25 mouse cellular contexts compared by ENCODE assay signal in genomic region chr4:151838518-151838917, GRCm38 (mm10). TPM values are rescaled to one million over a fixed set of nuclear protein-coding genes. Genes with fewer than 3 reads are reported as not detected.
DNase-seq lines count a peak whose midpoint lies in the region; ATAC-seq and TF ChIP-seq lines count a peak whose summit lies in the region.
"Had no signal": no experiment of that assay in that cellular context is flagged by ENCODE, and none has a peak within 500 bp of the region (broad histone marks: within the 10 kb centered on the region; RNA-seq: fewer than 3 reads in every experiment).

No protein-coding gene starts in this region.

- H3K27ac ChIP-seq in cerebellum, adult 2 months (ENCODE audit: insufficient read depth, low read length), result no peak overlapping the region
- H3K27ac ChIP-seq in liver, embryonic 11.5 days (ENCODE audit: low read depth, low read length), result no peak overlapping the region
- no peak overlapping the region for H3K27ac ChIP-seq in forebrain, embryonic 15.5 days (replicated peaks)
- no peak overlapping the region for H3K27ac ChIP-seq in intestine, embryonic 16.5 days (ENCODE audit: low read length)
- H3K27ac ChIP-seq: embryonic facial prominence, embryonic 12.5 days; hindbrain, embryonic 14.5 days; limb, embryonic 13.5 days; liver, embryonic 12.5 days; midbrain, embryonic 12.5 days; neural tube, embryonic 13.5 days had no signal

- H3K4me1 ChIP-seq in cerebellum, adult 2 months (ENCODE audit: control insufficient read depth, insufficient read depth, low read length), result peaks cover 40% of the 10 kb centered on the region
- peaks cover 7% of the 10 kb centered on the region; the same call in 1 of the 2 replicates for H3K4me1 ChIP-seq in liver, embryonic 11.5 days (replicated peaks; ENCODE audit: control insufficient read depth, insufficient read depth, low read length)
- peaks cover 5% of the 10 kb centered on the region; the same call in 1 of the 2 replicates for H3K4me1 ChIP-seq in forebrain, embryonic 15.5 days
- H3K4me1 ChIP-seq in intestine, embryonic 16.5 days (ENCODE audit: control insufficient read depth, insufficient read depth, low read length), result peaks cover 6% of the 10 kb centered on the region; the same call in 1 of the 2 replicates
- H3K4me1 ChIP-seq: embryonic facial prominence, embryonic 12.5 days; midbrain, embryonic 12.5 days had no signal

- 35% methylated on average over 2 of the region's 2 CpGs for WGBS in cerebellum, adult 2 months
- 52% methylated on average over 2 of the region's 2 CpGs for WGBS in liver, embryonic 11.5 days
- WGBS in forebrain, embryonic 15.5 days, result 86% methylated on average over 2 of the region's 2 CpGs
- 66% methylated on average over 2 of the region's 2 CpGs for WGBS in intestine, embryonic 16.5 days

- TF ChIP-seq POLR2A in cerebellum, adult 2 months (IDR thresholded peaks at IDR 0.05; ENCODE audit: borderline replicate concordance, insufficient read depth, low read length), result no peak

- intact Hi-C loops in left cerebral cortex, postnatal 4 days (cut with DNase I), result no loop called here

- H3K9me3 ChIP-seq in liver, embryonic 11.5 days (ENCODE audit: control insufficient read depth, low read length), result no peaks in the 10 kb centered on the region
- no peaks in the 10 kb centered on the region for H3K9me3 ChIP-seq in forebrain, embryonic 15.5 days
- H3K9me3 ChIP-seq in intestine, embryonic 16.5 days (ENCODE audit: control insufficient read depth, low read length), result no peaks in the 10 kb centered on the region
- H3K9me3 ChIP-seq: embryonic facial prominence, embryonic 12.5 days; limb, embryonic 13.5 days; liver, embryonic 12.5 days; midbrain, embryonic 12.5 days; neural tube, embryonic 13.5 days had no signal

- no peak overlapping the region for H3K4me2 ChIP-seq in liver, embryonic 11.5 days
- H3K4me2 ChIP-seq in forebrain, embryonic 15.5 days (replicated peaks), result no peak overlapping the region
- H3K4me2 ChIP-seq in intestine, embryonic 16.5 days (ENCODE audit: low read depth, low read length), result no peak overlapping the region
- H3K4me2 ChIP-seq: embryonic facial prominence, embryonic 12.5 days; heart, embryonic 11.5 days; hindbrain, embryonic 14.5 days; limb, embryonic 13.5 days; liver, embryonic 12.5 days; midbrain, embryonic 12.5 days; neural tube, embryonic 13.5 days had no signal

- peak; percentile 17 for DNase-seq in left cerebral cortex, postnatal 4 days
- no peak for DNase-seq in left cerebral cortex, adult 9 months (ENCODE audit: low spot score in 2 of 2)
- DNase-seq in cerebellum, adult 2 months, result peak; percentile 46 to 63
- peak; percentile 31 to 46 for DNase-seq in cerebellum, postnatal 14 days
- DNase-seq in liver, embryonic 11.5 days (ENCODE audit: low spot score), result no peak
- DNase-seq: adrenal gland, postnatal 25 days; embryo, embryonic 11 days; forebrain, postnatal 0 days; gastrocnemius, postnatal 10 days; heart, postnatal 36 days; kidney, adult 11 months; kidney, postnatal 14 days; liver, postnatal 0 days; thymus, adult 2 months; thymus, postnatal 4 days had no signal

- no peaks in the 10 kb centered on the region for H3K27me3 ChIP-seq in cerebellum, adult 2 months (ENCODE audit: control insufficient read depth, insufficient read depth, low read length)
- H3K27me3 ChIP-seq in liver, embryonic 11.5 days (replicated peaks; ENCODE audit: control insufficient read depth, insufficient read depth, low read length), result no peaks in the 10 kb centered on the region
- H3K27me3 ChIP-seq in forebrain, embryonic 15.5 days, result no peaks in the 10 kb centered on the region
- no peaks in the 10 kb centered on the region for H3K27me3 ChIP-seq in intestine, embryonic 16.5 days (replicated peaks; ENCODE audit: control insufficient read depth, insufficient read depth, low read length)
- H3K27me3 ChIP-seq: embryonic facial prominence, embryonic 12.5 days; limb, embryonic 13.5 days; liver, embryonic 12.5 days; midbrain, embryonic 12.5 days; neural tube, embryonic 13.5 days had no signal

- no peak for TF ChIP-seq CTCF in cerebellum, adult 2 months (IDR thresholded peaks at IDR 0.05; ENCODE audit: borderline replicate concordance, insufficient read depth, low read depth, low read length)

- ATAC-seq in hematopoietic stem cell, adult 5-6 weeks (replicated peaks in 1 of 2; ENCODE audit: insufficient read depth in 1 of 2, low FRiP score in 2 of 2, low TSS enrichment in 1 of 2, low read depth in 1 of 2, poor library complexity in 2 of 2, severe bottlenecking in 2 of 2), result peak; percentile 36 to 66; a peak in 3 of 4 replicates
- no peak for ATAC-seq in liver, embryonic 11.5 days (replicated peaks; ENCODE audit: low FRiP score)
- no peak for ATAC-seq in forebrain, embryonic 15.5 days (replicated peaks)
- no peak for ATAC-seq in intestine, embryonic 16.5 days
- ATAC-seq: forebrain, postnatal 0 days; liver, embryonic 12.5 days; liver, postnatal 0 days had no signal

- H3K9ac ChIP-seq in liver, embryonic 11.5 days (ENCODE audit: low read depth, low read length), result no peak overlapping the region
- no peak overlapping the region for H3K9ac ChIP-seq in forebrain, embryonic 15.5 days (replicated peaks)
- no peak overlapping the region for H3K9ac ChIP-seq in intestine, embryonic 16.5 days (ENCODE audit: low read depth, low read length)
- H3K9ac ChIP-seq: embryonic facial prominence, embryonic 12.5 days; forebrain, postnatal 0 days; hindbrain, embryonic 14.5 days; limb, embryonic 13.5 days; liver, embryonic 12.5 days; liver, postnatal 0 days; midbrain, embryonic 12.5 days; neural tube, embryonic 13.5 days had no signal

- no peak overlapping the region for H3K4me3 ChIP-seq in cerebellum, adult 2 months (replicated peaks; ENCODE audit: insufficient read depth, low read depth, low read length)
- H3K4me3 ChIP-seq in liver, embryonic 11.5 days (ENCODE audit: low read depth, low read length), result no peak overlapping the region
- no peak overlapping the region for H3K4me3 ChIP-seq in forebrain, embryonic 15.5 days
- no peak overlapping the region for H3K4me3 ChIP-seq in intestine, embryonic 16.5 days (ENCODE audit: low read length)
- H3K4me3 ChIP-seq: embryonic facial prominence, embryonic 12.5 days; limb, embryonic 13.5 days; liver, embryonic 12.5 days; midbrain, embryonic 12.5 days; neural tube, embryonic 13.5 days had no signal

- no peaks in the 10 kb centered on the region for H3K36me3 ChIP-seq in liver, embryonic 11.5 days (ENCODE audit: control insufficient read depth, insufficient read depth, low read length)
- no peaks in the 10 kb centered on the region for H3K36me3 ChIP-seq in forebrain, embryonic 15.5 days
- H3K36me3 ChIP-seq in intestine, embryonic 16.5 days (ENCODE audit: control insufficient read depth, insufficient read depth, low read length), result no peaks in the 10 kb centered on the region
- H3K36me3 ChIP-seq: limb, embryonic 13.5 days; midbrain, embryonic 12.5 days; neural tube, embryonic 13.5 days had no signal

RNA-seq across cellular contexts. Expression of gene Camta1, which starts 23.2 kb away (rescaled TPM):
- 100 to 1,000 TPM; 198 to 204 TPM for total RNA-seq in left cerebral cortex, postnatal 4 days (2021)
- 155 and 168 TPM in 2 replicates for polyA plus RNA-seq in cerebellum, adult 2 months (2012; rRNA removed)
- 11.6 and 60.5 TPM in 2 replicates for total RNA-seq in hematopoietic stem cell, adult 5-6 weeks (2017)
- 72.5 and 93.9 TPM in 2 replicates for polyA plus RNA-seq in liver, embryonic 11.5 days (2014; fragmentation: Nextera tagmentation; extraction: Ambion mirVana)
- 130 and 141 TPM in 2 replicates for polyA plus RNA-seq in forebrain, embryonic 15.5 days (2015; fragmentation: Nextera tagmentation; extraction: Ambion mirVana)
- 51.4 and 69.1 TPM in 2 replicates for polyA plus RNA-seq in intestine, embryonic 16.5 days (2015; fragmentation: Nextera tagmentation; extraction: Ambion mirVana)

Comparison
In these comparisons a context has a peak if more than half of its experiments do, and no peak if none do; other contexts are left out.
1. DNase-seq: peak in left cerebral cortex, postnatal 4 days (single experiment), cerebellum, adult 2 months (2 of 2) and cerebellum, postnatal 14 days (2 of 2); none in left cerebral cortex, adult 9 months (0 of 2) and liver, embryonic 11.5 days (single experiment).
2. ATAC-seq: peak in hematopoietic stem cell, adult 5-6 weeks (2 of 2); none in liver, embryonic 11.5 days (single experiment), forebrain, embryonic 15.5 days (single experiment) and intestine, embryonic 16.5 days (single experiment).